Mouse (Mus musculus): ENCODE results near the gene Btbd35f18. TPM values are rescaled to one million over a fixed set of nuclear protein-coding genes. Genes with fewer than 3 reads are reported as not detected.
"Not testable (repeated sequence)": the region's sequence is repeated elsewhere in the genome, so short reads cannot be mapped to it uniquely, and the experiment has no call there.

The Btbd35f18 gene
- not detected in 2 replicates for polyA plus RNA-seq (2014; fragmentation: Nextera tagmentation; extraction: Ambion mirVana)

DNA sequence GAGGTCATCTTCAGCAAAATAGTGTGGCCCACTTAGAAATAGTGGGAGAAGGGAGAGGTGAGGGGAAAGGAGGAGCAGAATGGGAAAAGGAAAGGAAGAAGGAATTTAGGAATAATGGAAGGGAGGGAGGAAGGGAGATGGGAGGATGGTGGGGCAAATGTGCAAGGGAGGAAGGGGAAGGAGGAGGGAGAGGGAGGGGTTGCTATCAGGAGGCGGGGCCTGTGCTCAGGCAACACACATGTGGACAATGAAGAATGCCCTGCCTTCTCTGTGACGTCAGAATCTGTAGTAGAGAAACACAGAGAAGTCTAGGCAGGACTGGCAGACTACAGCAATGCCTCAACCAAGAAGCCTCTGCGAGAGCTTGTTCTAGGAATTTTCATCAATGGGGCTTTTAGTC is at the start of gene Btbd35f18:
Gene Btbd35f18 (plus strand): TSS at position 301 of the 400 bp plus-strand sequence.
- not testable (repeated sequence) for H3K4me3 ChIP-seq (replicated peaks; ENCODE audit: low read length); H3K36me3 ChIP-seq (replicated peaks; ENCODE audit: control insufficient read depth, insufficient read depth); H3K9me3 ChIP-seq (ENCODE audit: control insufficient read depth, low read length); H3K9ac ChIP-seq; H3K4me2 ChIP-seq (replicated peaks); H3K4me1 ChIP-seq (replicated peaks; ENCODE audit: control insufficient read depth, insufficient read depth, low read length); H3K27me3 ChIP-seq (ENCODE audit: control insufficient read depth, insufficient read depth, low read length); DNase-seq (ENCODE audit: low spot score); ATAC-seq (ENCODE audit: low FRiP score); H3K27ac ChIP-seq
- WGBS, result no CpG with 5 or more reads among the region's 3 CpGs

Other genes starting within 250 kb of the Btbd35f18 start
- gene Btbd35f10, start 52.7 kb downstream of the Btbd35f18 start, polyA plus RNA-seq (2014; fragmentation: Nextera tagmentation; extraction: Ambion mirVana), result not detected in 2 replicates

Measured in hindbrain, embryonic 14.5 days (tissue).